Mouse (Mus musculus): Measurements from ENCODE around the gene Cytl1.

The Cytl1 gene

DNA sequence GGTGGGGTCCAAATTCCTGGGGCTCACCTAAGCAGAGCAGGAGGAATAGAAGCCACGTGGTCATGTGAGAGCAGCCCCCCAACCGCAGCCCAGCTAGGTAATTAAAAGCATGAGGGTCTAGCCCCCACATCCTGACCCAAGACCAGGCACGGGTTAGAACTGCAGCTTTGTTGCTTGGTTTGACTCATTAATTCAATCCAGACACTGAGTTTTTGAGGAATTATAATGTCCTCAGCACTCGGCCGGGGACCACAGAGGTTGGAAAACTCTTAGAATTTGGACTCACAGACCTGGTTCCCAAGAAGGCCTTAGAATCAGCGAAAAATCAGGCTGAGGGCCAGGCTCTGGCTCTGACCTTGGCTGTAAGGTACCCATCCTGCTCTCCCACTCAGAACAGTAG, 35.6 kb downstream of the Cytl1 start:
- DNase-seq (ENCODE audit: low spot score), result no peak

DNA sequence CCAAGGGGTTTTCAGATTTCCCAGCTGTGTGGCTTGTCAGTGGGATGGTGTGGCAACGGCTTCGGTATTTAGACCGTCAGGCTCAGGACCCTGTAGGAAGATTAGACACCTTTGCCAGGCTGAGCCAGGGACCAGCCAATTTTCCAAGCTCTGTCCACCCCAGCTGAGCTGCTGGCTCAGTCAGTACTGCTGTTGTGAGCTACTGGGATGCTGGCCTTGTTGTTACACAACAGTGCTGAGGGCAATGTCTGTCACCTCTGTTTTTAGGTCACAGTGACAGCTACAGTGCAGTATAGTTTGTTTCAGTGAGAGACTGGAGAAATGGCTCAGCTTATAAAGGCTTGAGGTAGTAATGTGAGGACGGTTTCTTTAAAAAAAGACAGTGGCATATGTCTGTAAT, 38.7 kb downstream of the Cytl1 start:
- DNase-seq (ENCODE audit: low spot score), result no peak

DNA sequence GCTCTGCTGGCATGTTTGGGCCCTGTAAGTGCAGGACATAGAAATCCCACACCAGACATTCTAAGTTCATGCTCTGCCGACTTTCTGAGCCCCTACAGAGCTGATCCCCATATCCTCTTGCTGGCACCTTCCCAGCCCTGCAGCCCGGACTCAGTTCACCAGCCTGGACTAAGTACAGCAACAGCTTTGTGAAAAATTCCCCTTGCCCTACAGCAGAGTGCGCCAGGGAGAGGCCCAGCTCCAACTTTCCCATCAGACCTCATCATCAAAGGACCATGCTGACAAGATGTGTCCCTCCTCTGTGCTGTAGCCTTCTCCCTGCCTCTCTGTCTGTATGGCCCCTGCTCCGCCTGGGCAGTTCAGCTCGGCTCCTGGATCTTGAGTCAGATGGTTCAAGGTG, 40.4 kb downstream of the Cytl1 start:
- no peak for DNase-seq (ENCODE audit: low spot score)

DNA sequence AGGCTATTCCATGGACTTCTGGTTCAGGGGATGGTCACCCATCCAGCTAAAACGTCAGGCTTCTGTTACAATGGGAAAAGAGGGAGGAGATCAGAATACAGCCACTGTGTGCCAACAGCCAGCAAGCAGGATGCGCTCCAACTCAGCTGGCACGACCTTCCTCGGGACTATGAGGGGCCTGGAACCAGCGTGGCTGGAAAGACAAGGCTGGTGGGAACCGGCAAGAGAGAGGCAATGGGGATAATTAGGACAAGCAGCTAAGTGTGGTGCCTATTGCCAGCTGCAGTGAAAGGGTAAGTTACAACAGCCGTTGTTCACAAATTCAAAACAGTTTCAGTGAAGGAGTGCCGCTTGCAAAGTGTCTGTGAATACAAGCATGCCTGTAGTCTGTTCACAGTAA, 48.0 kb downstream of the Cytl1 start:
- no peak for DNase-seq (ENCODE audit: low spot score)

DNA sequence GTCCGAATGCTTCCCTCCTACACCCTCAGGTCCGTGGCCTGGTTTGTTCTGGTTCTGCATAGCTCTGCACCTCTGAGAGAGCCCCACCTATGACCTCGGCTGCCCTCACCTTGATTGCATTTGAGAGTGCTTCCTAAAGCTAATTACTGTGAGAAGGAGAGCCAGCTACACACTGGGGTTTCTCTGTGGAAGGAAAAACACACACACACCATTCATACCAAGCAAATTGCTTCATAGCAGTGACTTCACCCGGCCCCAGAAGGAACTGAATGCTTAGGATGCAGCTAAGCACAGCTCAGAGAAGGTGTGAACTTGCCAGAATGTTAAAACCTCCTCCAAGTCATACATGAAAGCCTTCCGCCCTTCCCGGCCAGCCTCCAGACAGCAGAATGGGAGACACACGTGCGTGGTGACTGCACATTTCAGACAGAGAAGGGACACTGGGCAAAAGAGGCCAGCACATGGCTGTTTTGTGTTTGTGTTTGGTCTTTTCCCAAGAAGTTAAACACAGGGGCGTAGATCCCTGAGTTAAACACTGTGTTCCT, 49.6 kb downstream of the Cytl1 start:
- DNase-seq (ENCODE audit: low spot score), result no peak
